Mouse (Mus musculus): ENCODE data around the gene Gm1043.

DNA sequence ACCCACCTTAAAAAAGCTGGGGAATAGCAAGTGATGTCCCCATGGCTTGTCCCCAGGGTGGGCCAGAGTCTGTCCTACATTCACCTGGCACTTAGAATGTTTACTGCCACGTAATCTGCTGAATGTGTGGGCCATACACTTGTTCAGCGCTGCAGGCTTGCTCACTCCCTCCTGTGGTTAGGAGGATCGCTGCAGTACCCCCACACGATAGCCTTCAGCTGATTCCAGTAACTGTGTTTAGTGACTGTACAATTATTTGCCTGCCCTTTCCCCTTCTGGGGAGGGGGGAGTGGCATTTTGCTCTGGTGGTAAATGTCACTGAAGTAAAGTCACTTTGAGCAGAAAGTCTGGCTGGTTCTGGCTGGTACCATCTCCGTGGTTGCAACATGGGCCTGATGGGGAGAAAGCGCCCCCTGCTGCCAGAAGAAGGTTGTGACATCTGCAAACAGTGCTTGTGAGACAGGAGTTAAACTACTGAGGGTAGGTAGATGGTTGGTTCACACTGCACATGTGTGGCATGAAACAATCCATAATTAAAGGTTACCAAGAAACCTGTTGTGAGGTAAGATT, 24.2 kb downstream of the Gm1043 start:
- TF ChIP-seq CTCF (IDR thresholded peaks at IDR 0.05; ENCODE audit: borderline replicate concordance, extremely low read depth, insufficient read depth, insufficient read length) (peak; percentile 84), POLR2A (IDR thresholded peaks at IDR 0.05; ENCODE audit: borderline replicate concordance, extremely low read depth, insufficient read depth, insufficient read length, poor library complexity, severe bottlenecking) (no peak)

Measured in brain, embryonic 14.5 days (tissue).